ENCODE assay signal across 11 mouse cellular contexts in the genomic region with DNA sequence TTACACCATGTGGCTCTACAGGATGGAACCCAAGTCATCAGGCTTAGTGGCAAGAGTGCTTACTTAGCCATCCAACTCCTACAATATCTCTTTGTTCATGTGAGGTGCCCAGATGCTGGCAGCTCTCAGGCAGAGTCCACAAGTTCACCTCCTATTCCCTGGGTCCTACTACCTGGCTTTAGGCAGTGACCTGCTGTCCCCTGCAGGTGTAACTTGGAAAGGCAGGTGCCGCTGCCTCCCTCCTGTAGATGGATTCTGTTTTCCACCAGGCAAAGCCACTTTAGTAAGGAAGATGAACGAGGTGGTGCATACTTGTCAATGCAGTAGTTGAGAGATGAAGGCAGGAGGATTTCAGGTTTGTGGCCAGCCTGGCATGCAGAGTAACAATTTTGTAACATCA. TPM values are rescaled to one million over a fixed set of nuclear protein-coding genes. Genes with fewer than 3 reads are reported as not detected.
DNase-seq lines count a peak whose midpoint lies in the region; TF ChIP-seq lines count a peak whose summit lies in the region.
"Had no signal": no experiment of that assay in that cellular context is flagged by ENCODE, and none has a peak within 500 bp of the region (broad histone marks: within the 10 kb centered on the region; RNA-seq: fewer than 3 reads in every experiment).

No protein-coding gene starts in this region.

- H3K36me3 ChIP-seq in thymus, adult 2 months (ENCODE audit: control insufficient read depth, insufficient read depth, low read length), result no peaks in the 10 kb centered on the region
- no peaks in the 10 kb centered on the region for H3K36me3 ChIP-seq in midbrain, embryonic 10.5 days
- H3K36me3 ChIP-seq: hindbrain, embryonic 12.5 days; liver, embryonic 15.5 days; neural tube, embryonic 13.5 days had no signal

- intact Hi-C loops in left cerebral cortex, adult 2 months (cut with DNase I), result no loop called here

- H3K9me3 ChIP-seq in midbrain, embryonic 10.5 days (replicated peaks), result no peaks in the 10 kb centered on the region
- H3K9me3 ChIP-seq: hindbrain, embryonic 12.5 days; liver, embryonic 15.5 days; neural tube, embryonic 13.5 days had no signal

- WGBS in thymus, adult 2 months, result 58% methylated on average over 2 of the region's 2 CpGs
- 44% methylated on average over 2 of the region's 2 CpGs for WGBS in midbrain, embryonic 10.5 days

- no peak overlapping the region for H3K4me3 ChIP-seq in thymus, adult 2 months (ENCODE audit: control insufficient read depth, insufficient read depth, low read length)
- no peak overlapping the region for H3K4me3 ChIP-seq in midbrain, embryonic 10.5 days
- H3K4me3 ChIP-seq in left cerebral cortex, adult 2 months, result no peak overlapping the region
- H3K4me3 ChIP-seq: hindbrain, embryonic 12.5 days; liver, embryonic 15.5 days; neural tube, embryonic 13.5 days had no signal

- TF ChIP-seq POLR2A in thymus, adult 2 months (IDR thresholded peaks at IDR 0.05; ENCODE audit: control insufficient read depth, extremely low read depth, insufficient read depth, low read length, poor library complexity), result no peak

- TF ChIP-seq CTCF in thymus, adult 2 months (IDR thresholded peaks at IDR 0.05; ENCODE audit: borderline replicate concordance, control insufficient read depth, extremely low read depth, insufficient read depth, low read length, poor library complexity), result no peak
- no peak; the same call in 1 of the 2 replicates for TF ChIP-seq CTCF in left cerebral cortex, adult 2 months (IDR thresholded peaks at IDR 0.05)

- H3K4me1 ChIP-seq in thymus, adult 2 months (replicated peaks; ENCODE audit: control insufficient read depth, insufficient read depth, low read length), result peaks cover 10% of the 10 kb centered on the region
- peaks cover 1% of the 10 kb centered on the region for H3K4me1 ChIP-seq in midbrain, embryonic 10.5 days
- H3K4me1 ChIP-seq: hindbrain, embryonic 12.5 days; neural tube, embryonic 13.5 days had no signal

- peak; percentile 16 for DNase-seq in adrenal gland, postnatal 10 days
- no peak for DNase-seq in adrenal gland, postnatal 4 days (ENCODE audit: low spot score in 2 of 2)
- DNase-seq in thymus, adult 2 months, result peak; percentile 40
- DNase-seq in thymus, postnatal 0 days (ENCODE audit: low spot score), result no peak
- DNase-seq in lung, postnatal 10 days, result peak; percentile 28
- no peak for DNase-seq in midbrain, embryonic 10.5 days (ENCODE audit: low spot score)
- DNase-seq in left cerebral cortex, adult 2 months (ENCODE audit: extremely low spot score in 1 of 2, low spot score in 2 of 2), result no peak
- DNase-seq in adrenal gland, postnatal 36 days, result no peak

- no peak overlapping the region for H3K27ac ChIP-seq in thymus, adult 2 months (ENCODE audit: control insufficient read depth, insufficient read depth, low read length)
- no peak overlapping the region for H3K27ac ChIP-seq in midbrain, embryonic 10.5 days (replicated peaks)
- H3K27ac ChIP-seq in left cerebral cortex, adult 2 months, result no peak overlapping the region
- H3K27ac ChIP-seq: hindbrain, embryonic 12.5 days; liver, embryonic 15.5 days; neural tube, embryonic 13.5 days had no signal

- H3K27me3 ChIP-seq in thymus, adult 2 months (ENCODE audit: control insufficient read depth, insufficient read depth, low read length), result no peaks in the 10 kb centered on the region
- no peaks in the 10 kb centered on the region; the same call in 1 of the 2 replicates for H3K27me3 ChIP-seq in midbrain, embryonic 10.5 days (ENCODE audit: low read depth, poor library complexity, severe bottlenecking)
- H3K27me3 ChIP-seq: liver, embryonic 15.5 days had no signal

RNA-seq across cellular contexts. Expression of gene Gm11034, which starts 1.6 kb away (rescaled TPM):
- not detected for total RNA-seq in adrenal gland, postnatal 10 days (2021)
- total RNA-seq in adrenal gland, postnatal 4 days (2021), result not detected
- polyA plus RNA-seq in thymus, adult 2 months (2012; rRNA removed), result not detected in 2 replicates
- polyA plus RNA-seq in thymus, postnatal 0 days (2015; fragmentation: Nextera tagmentation; extraction: Ambion mirVana), result not detected in 2 replicates
- polyA plus RNA-seq in midbrain, embryonic 10.5 days (2016; fragmentation: Nextera tagmentation; extraction: Ambion mirVana), result not detected in 2 replicates
- not detected for total RNA-seq in left cerebral cortex, adult 2 months (2021)
- total RNA-seq in adrenal gland, postnatal 36 days (2021), result not detected
- polyA plus RNA-seq: hindbrain, embryonic 12.5 days; liver, embryonic 15.5 days; neural tube, embryonic 13.5 days had no signal

RNA-seq across cellular contexts. Expression of gene Cib3, which starts 2.4 kb away (rescaled TPM):
- not detected for total RNA-seq in adrenal gland, postnatal 10 days (2021)
- total RNA-seq in adrenal gland, postnatal 4 days (2021), result not detected
- polyA plus RNA-seq in thymus, adult 2 months (2012; rRNA removed), result 0.77 and 0.78 TPM in 2 replicates
- 0.44 and 0.67 TPM in 2 replicates for polyA plus RNA-seq in thymus, postnatal 0 days (2015; fragmentation: Nextera tagmentation; extraction: Ambion mirVana)
- not detected in 2 replicates for polyA plus RNA-seq in midbrain, embryonic 10.5 days (2016; fragmentation: Nextera tagmentation; extraction: Ambion mirVana)
- under 1 TPM in 1 of 2 experiments, not detected in 1; 0.33 TPM for total RNA-seq in left cerebral cortex, adult 2 months (2021)
- total RNA-seq in adrenal gland, postnatal 36 days (2021), result under 1 TPM in 1 of 2 experiments, not detected in 1; 0.72 TPM
- polyA plus RNA-seq: hindbrain, embryonic 12.5 days; liver, embryonic 15.5 days; neural tube, embryonic 13.5 days had no signal

RNA-seq across cellular contexts. Expression of gene Fam32a, which starts 4.5 kb away (rescaled TPM):
- 10 to 100 TPM; 43.8 to 46.8 TPM for total RNA-seq in adrenal gland, postnatal 10 days (2021)
- total RNA-seq in adrenal gland, postnatal 4 days (2021), result 10 to 100 TPM; 67.3 to 72.7 TPM
- 52.1 and 62.5 TPM in 2 replicates for polyA plus RNA-seq in thymus, adult 2 months (2012; rRNA removed)
- polyA plus RNA-seq in thymus, postnatal 0 days (2015; fragmentation: Nextera tagmentation; extraction: Ambion mirVana), result 69.3 and 75.9 TPM in 2 replicates
- polyA plus RNA-seq in midbrain, embryonic 10.5 days (2016; fragmentation: Nextera tagmentation; extraction: Ambion mirVana), result 75.2 and 83.1 TPM in 2 replicates
- 10 to 100 TPM; 59.0 to 60.9 TPM for total RNA-seq in left cerebral cortex, adult 2 months (2021)
- 10 to 100 TPM; 46.9 to 61.4 TPM for total RNA-seq in adrenal gland, postnatal 36 days (2021)

RNA-seq across cellular contexts. Expression of gene Ap1m1, which starts 24.8 kb away (rescaled TPM):
- 10 to 100 TPM; 66.8 to 81.0 TPM for total RNA-seq in adrenal gland, postnatal 10 days (2021)
- 10 to 100 TPM; 75.7 to 81.1 TPM for total RNA-seq in adrenal gland, postnatal 4 days (2021)
- 167 and 183 TPM in 2 replicates for polyA plus RNA-seq in thymus, adult 2 months (2012; rRNA removed)
- 133 and 135 TPM in 2 replicates for polyA plus RNA-seq in thymus, postnatal 0 days (2015; fragmentation: Nextera tagmentation; extraction: Ambion mirVana)
- polyA plus RNA-seq in midbrain, embryonic 10.5 days (2016; fragmentation: Nextera tagmentation; extraction: Ambion mirVana), result 201 and 235 TPM in 2 replicates
- total RNA-seq in left cerebral cortex, adult 2 months (2021), result 10 to 100 TPM; 83.1 to 84.7 TPM
- total RNA-seq in adrenal gland, postnatal 36 days (2021), result 10 to 100 TPM; 59.4 to 61.3 TPM

RNA-seq across cellular contexts. Expression of gene Hsh2d, which starts 25.6 kb away (rescaled TPM):
- under 1 TPM; 0.21 to 0.27 TPM for total RNA-seq in adrenal gland, postnatal 10 days (2021)
- not detected for total RNA-seq in adrenal gland, postnatal 4 days (2021)
- 11.9 and 13.2 TPM in 2 replicates for polyA plus RNA-seq in thymus, adult 2 months (2012; rRNA removed)
- polyA plus RNA-seq in thymus, postnatal 0 days (2015; fragmentation: Nextera tagmentation; extraction: Ambion mirVana), result 4.9 and 5.6 TPM in 2 replicates
- polyA plus RNA-seq in midbrain, embryonic 10.5 days (2016; fragmentation: Nextera tagmentation; extraction: Ambion mirVana), result 0.07 TPM in 1 of 2 replicates, not detected in the other
- total RNA-seq in left cerebral cortex, adult 2 months (2021), result not detected
- not detected for total RNA-seq in adrenal gland, postnatal 36 days (2021)
- polyA plus RNA-seq: hindbrain, embryonic 12.5 days; neural tube, embryonic 13.5 days had no signal

Comparison
In these comparisons a context has a peak if more than half of its experiments do, and no peak if none do; other contexts are left out.
1. DNase-seq: peak in adrenal gland, postnatal 10 days (single experiment), thymus, adult 2 months (single experiment) and lung, postnatal 10 days (single experiment); none in adrenal gland, postnatal 4 days (0 of 2), thymus, postnatal 0 days (single experiment), midbrain, embryonic 10.5 days (single experiment), left cerebral cortex, adult 2 months (0 of 2) and adrenal gland, postnatal 36 days (0 of 2).